Mouse (Mus musculus): Measurements from ENCODE around the gene Epha5.

DNA sequence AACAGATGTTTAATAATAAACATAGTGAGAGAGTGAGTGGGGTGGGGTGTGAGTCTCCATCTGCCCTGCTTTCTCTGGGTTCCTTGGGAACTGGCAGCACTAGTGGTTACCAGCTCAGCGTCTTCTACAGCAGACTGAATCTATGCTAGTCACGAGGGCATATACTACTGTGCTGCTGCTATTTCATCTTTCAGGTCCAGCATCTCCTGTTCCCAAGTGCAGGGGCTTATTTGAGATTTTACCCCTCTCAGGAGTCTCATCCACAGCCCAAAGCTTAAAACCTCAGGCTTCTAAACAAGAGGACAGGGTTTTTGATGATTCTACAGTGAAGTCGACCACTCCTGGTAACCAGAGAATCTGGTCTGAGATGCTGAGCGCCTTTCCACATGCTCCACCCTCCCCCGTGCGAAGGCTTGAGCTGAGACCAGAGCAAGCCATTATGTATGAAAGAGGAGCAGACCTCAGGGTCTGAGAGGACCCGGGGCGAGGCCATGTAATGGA lies 2.2 kb downstream of the Epha5 start:
- TF ChIP-seq EP300 (IDR thresholded peaks at IDR 0.05; ENCODE audit: insufficient read depth, low read depth, low read length) (no peak), POLR2A (IDR thresholded peaks at IDR 0.05; ENCODE audit: insufficient read depth, low read length) (no peak), CTCF (IDR thresholded peaks at IDR 0.05; ENCODE audit: low read depth, low read length) (no peak)
